Mouse (Mus musculus) forebrain, embryonic 11.5 days (tissue): ENCODE data around the gene Pank4. TPM values are rescaled to one million over a fixed set of nuclear protein-coding genes. Genes with fewer than 3 reads are reported as not detected.

ENCODE experiments used
- ATAC-seq: fragments of 200-750 bp; cut with Nextera tagmentation; replicated peaks from 2 replicates; pipeline ENCODE4 v1.8.0; 2017; ENCODE audit warnings: moderate TSS enrichment; ENCODE audit not compliant: low FRiP score
- DNase-seq: peaks from one replicate; pipeline ENCODE4 v3.0.0-alpha.2; 2017; ENCODE audit warnings: low spot score
- H3K27ac ChIP-seq: fragments of 300-500 bp; sonication (generic); 2 replicates; pipeline ENCODE4 v1.5.1; 2014; ENCODE audit warnings: low read depth, low read length
- H3K27me3 ChIP-seq: fragments of 300-500 bp; sonication (generic); 2 replicates; pipeline ENCODE4 v1.6.1; 2014; ENCODE audit warnings: mild to moderate bottlenecking, low read length, mixed read lengths; ENCODE audit not compliant: control insufficient read depth, insufficient read depth
- H3K36me3 ChIP-seq: fragments of 300-500 bp; sonication (generic); 2 replicates; pipeline ENCODE4 v1.6.1; 2014; ENCODE audit warnings: mild to moderate bottlenecking, low read length, moderate library complexity, mixed read lengths; ENCODE audit not compliant: control insufficient read depth, insufficient read depth
- H3K4me1 ChIP-seq: fragments of 300-500 bp; sonication (generic); replicated peaks from 2 replicates; pipeline ENCODE4 v1.6.1; 2014; ENCODE audit warnings: low read length, mixed read lengths; ENCODE audit not compliant: control insufficient read depth, insufficient read depth
- H3K4me2 ChIP-seq: fragments of 300-500 bp; sonication (generic); 2 replicates; pipeline ENCODE4 v1.6.1; 2014; ENCODE audit warnings: low read depth, mild to moderate bottlenecking, low read length, moderate library complexity, mixed read lengths; ENCODE audit not compliant: severe bottlenecking
- H3K4me3 ChIP-seq: fragments of 300-500 bp; sonication (generic); 2 replicates; pipeline ENCODE4 v1.5.1; 2014; ENCODE audit warnings: low read depth, low read length
- H3K9ac ChIP-seq: fragments of 300-500 bp; sonication (generic); 2 replicates; pipeline ENCODE4 v1.6.1; 2014; ENCODE audit warnings: low read length
- H3K9me3 ChIP-seq: fragments of 300-500 bp; sonication (generic); 2 replicates; pipeline ENCODE4 v1.6.1; 2016; ENCODE audit warnings: low read length, mixed read lengths; ENCODE audit not compliant: control insufficient read depth
- WGBS: fragments of 180-500 bp; shearing (Covaris S2); extraction: QIAGEN DNeasy Blood & Tissue Kit; methylation state at CpG from one replicate; pipeline ENCODE4 v1.1.7; 2014; 5-methylcytosine and 5-hydroxymethylcytosine counted together
- polyA plus RNA-seq: library from polyadenylated mRNA; unstranded; fragments of >200 nt; fragmentation: Nextera tagmentation; extraction: Ambion mirVana; gene quantifications from 2 replicates; pipeline ENCODE4 v1.2.1, GENCODE M21; 2014

Gene Pank4
- polyA plus RNA-seq, 1 experiment from 2014 or later, result 43.1 TPM

DNA sequence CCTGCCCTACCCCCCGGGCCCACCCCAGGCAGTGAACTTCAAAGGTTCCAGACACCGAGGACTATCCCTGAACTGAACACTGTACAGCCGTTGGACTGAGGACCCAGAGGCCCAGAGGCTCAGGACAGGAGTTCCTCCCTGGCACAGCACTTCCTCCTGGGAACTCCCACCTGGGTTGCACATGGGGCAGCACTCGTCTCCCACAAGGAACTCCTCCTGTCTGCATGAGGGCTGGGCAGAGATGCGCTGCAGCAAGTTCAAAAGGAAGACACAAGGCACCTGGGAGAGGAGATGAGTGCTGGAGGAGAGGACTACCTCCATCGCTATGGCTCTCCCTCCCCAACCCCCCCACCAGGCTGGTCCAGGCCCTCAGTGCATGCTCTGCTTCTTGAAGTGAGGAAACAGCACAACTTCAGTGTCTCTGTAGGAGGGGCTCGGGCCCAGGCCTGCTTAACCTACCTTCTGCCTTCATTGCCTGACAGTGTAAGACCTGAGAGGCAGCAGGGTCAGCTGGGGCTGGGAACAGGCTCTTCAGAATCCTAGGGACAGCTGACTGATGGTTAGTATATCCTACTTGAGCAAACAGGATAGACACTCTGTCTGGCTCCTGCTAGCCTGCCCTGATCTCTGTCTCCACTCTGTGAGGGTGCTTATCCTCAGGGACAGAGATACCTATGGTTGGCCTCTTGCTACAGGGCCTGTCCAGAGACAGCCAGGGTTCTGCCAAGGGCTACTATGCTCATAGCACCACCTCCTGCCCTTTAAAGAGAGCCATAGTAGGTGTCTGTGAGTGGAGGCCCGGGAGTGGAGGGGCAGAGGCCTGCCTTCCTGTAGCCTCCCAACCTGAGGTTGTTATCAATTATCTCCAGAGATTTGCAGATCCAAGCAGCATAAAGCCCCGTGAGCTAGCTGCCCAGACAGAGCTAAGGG lies 36.7 kb upstream of the Pank4 start:
- Histone ChIP-seq H3K27ac (peak overlapping the region; percentile 13; the same call in 1 of the 2 replicates), H3K4me1 (no peaks in the 10 kb centered on the region), H3K27me3 (no peaks in the 10 kb centered on the region), H3K36me3 (no peaks in the 10 kb centered on the region), H3K4me3 (0 out of 2 replicates have a peak overlapping the region, but pooled peaks have one; percentile 0), H3K9ac (no peak overlapping the region), H3K4me2 (no peak overlapping the region), H3K9me3 (no peaks in the 10 kb centered on the region)
- ATAC-seq, result no peak
- no peak for DNase-seq
- WGBS, result 65% methylated on average over 9 of the region's 9 CpGs

- ATAC-seq, result no peak
- 65% methylated on average over 5 of the region's 5 CpGs for WGBS
- H3K9ac ChIP-seq, result no peak overlapping the region
- H3K27me3 ChIP-seq, result no peaks in the 10 kb centered on the region
- no peak overlapping the region for H3K4me3 ChIP-seq
- DNase-seq, result no peak
- H3K36me3 ChIP-seq, result no peaks in the 10 kb centered on the region
- no peaks in the 10 kb centered on the region for H3K4me1 ChIP-seq
- peak overlapping the region; percentile 13; the same call in 1 of the 2 replicates for H3K27ac ChIP-seq
- H3K4me2 ChIP-seq, result no peak overlapping the region
- no peaks in the 10 kb centered on the region for H3K9me3 ChIP-seq
These were observed 36.0 kb upstream of the Pank4 start for GRCm38 (mm10) chr4:154927899-154928337.

- WGBS, result 64% methylated on average over 12 of the region's 12 CpGs
- peak within 1 kb of the TSS; percentile 13; the same call in 1 of the 2 replicates for H3K27ac ChIP-seq
- H3K9ac ChIP-seq, result no peak within 1 kb of the TSS
- 0 out of 2 replicates have a peak within 1 kb of the TSS, but pooled peaks have one; percentile 0 for H3K4me3 ChIP-seq
- H3K27me3 ChIP-seq, result no peaks in the 10 kb centered on the region
- H3K9me3 ChIP-seq, result no peaks in the 10 kb centered on the region
- H3K36me3 ChIP-seq, result no peaks in the 10 kb centered on the region
- no peaks in the 10 kb centered on the region for H3K4me1 ChIP-seq
- ATAC-seq (no peak), DNase-seq (no peak)
- H3K4me2 ChIP-seq, result no peak within 1 kb of the TSS
These were observed 35.4 kb upstream of the Pank4 start, which contains the start of gene Tnfrsf14 for GRCm38 (mm10) chr4:154928395-154929087. Gene Tnfrsf14, minus strand, starts transcription at chr4:154928563.

GRCm38 (mm10) chr4:154929088-154929660 lies 34.7 kb upstream of the Pank4 start:
- Histone ChIP-seq H3K4me1 (no peaks in the 10 kb centered on the region), H3K36me3 (no peaks in the 10 kb centered on the region), H3K27ac (no peak overlapping the region), H3K9ac (no peak overlapping the region), H3K4me3 (no peak overlapping the region), H3K9me3 (no peaks in the 10 kb centered on the region), H3K4me2 (no peak overlapping the region), H3K27me3 (no peaks in the 10 kb centered on the region)
- 89% methylated on average over 12 of the region's 12 CpGs for WGBS
- ATAC-seq (no peak), DNase-seq (no peak)

- 63% methylated on average over 13 of the region's 13 CpGs for WGBS
- H3K9ac ChIP-seq, result no peak overlapping the region
These were observed 30.5 kb upstream of the Pank4 start for GRCm38 (mm10) chr4:154933306-154933907.

DNA sequence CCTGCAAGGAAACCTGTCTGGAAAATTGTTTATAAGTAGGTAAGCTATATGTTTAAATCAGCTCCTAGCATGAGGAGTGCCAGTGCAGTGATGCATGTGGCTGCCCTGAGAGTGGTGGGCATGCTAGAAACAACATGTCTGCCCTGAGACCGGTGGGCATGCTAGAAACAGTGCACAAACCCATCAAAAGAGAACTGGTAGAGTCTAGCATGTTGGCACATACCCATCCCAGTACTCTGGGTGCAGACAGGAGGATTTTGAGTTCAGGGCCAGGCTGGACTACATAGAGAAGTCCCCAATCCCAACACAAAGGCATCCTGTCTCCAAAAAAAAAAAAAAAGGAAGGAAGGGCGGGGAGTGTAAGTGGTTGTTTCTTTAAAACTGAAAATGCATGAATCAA lies 29.1 kb upstream of the Pank4 start:
- Histone ChIP-seq H3K27me3 (no peaks in the 10 kb centered on the region), H3K4me3 (no peak overlapping the region), H3K9me3 (no peaks in the 10 kb centered on the region), H3K27ac (no peak overlapping the region), H3K36me3 (no peaks in the 10 kb centered on the region), H3K9ac (no peak overlapping the region), H3K4me1 (0 out of 2 replicates have a peak, but pooled peaks cover 2% of the 10 kb centered on the region), H3K4me2 (no peak overlapping the region)
- no peak for ATAC-seq
- DNase-seq, result no peak
- WGBS, result 70% methylated on average over 2 of the region's 2 CpGs

More at GRCm38 (mm10) chr4:154933306-154933907, 30.5 kb upstream of the Pank4 start:
- Histone ChIP-seq H3K4me2 (no peak overlapping the region), H3K4me3 (no peak overlapping the region), H3K36me3 (no peaks in the 10 kb centered on the region), H3K4me1 (0 out of 2 replicates have a peak, but pooled peaks cover 2% of the 10 kb centered on the region), H3K27me3 (no peaks in the 10 kb centered on the region), H3K27ac (no peak overlapping the region), H3K9me3 (no peaks in the 10 kb centered on the region)
- DNase-seq (no peak), ATAC-seq (no peak)

GRCm38 (mm10) chr4:154935788-154936187 lies 28.1 kb upstream of the Pank4 start:
- Histone ChIP-seq H3K4me2 (no peak overlapping the region), H3K4me3 (no peak overlapping the region), H3K9me3 (no peaks in the 10 kb centered on the region), H3K9ac (no peak overlapping the region), H3K36me3 (no peaks in the 10 kb centered on the region), H3K4me1 (0 out of 2 replicates have a peak, but pooled peaks cover 2% of the 10 kb centered on the region), H3K27me3 (no peaks in the 10 kb centered on the region), H3K27ac (no peak overlapping the region)
- DNase-seq (no peak), ATAC-seq (no peak)
- WGBS, result 77% methylated on average over 7 of the region's 7 CpGs
